Mouse (Mus musculus): ENCODE results near the gene Ppp2r5c. TPM values are rescaled to one million over a fixed set of nuclear protein-coding genes. Genes with fewer than 3 reads are reported as not detected.

Gene Ppp2r5c
- polyA plus RNA-seq, 1 experiment from 2014 or later = 66.0 TPM

DNA sequence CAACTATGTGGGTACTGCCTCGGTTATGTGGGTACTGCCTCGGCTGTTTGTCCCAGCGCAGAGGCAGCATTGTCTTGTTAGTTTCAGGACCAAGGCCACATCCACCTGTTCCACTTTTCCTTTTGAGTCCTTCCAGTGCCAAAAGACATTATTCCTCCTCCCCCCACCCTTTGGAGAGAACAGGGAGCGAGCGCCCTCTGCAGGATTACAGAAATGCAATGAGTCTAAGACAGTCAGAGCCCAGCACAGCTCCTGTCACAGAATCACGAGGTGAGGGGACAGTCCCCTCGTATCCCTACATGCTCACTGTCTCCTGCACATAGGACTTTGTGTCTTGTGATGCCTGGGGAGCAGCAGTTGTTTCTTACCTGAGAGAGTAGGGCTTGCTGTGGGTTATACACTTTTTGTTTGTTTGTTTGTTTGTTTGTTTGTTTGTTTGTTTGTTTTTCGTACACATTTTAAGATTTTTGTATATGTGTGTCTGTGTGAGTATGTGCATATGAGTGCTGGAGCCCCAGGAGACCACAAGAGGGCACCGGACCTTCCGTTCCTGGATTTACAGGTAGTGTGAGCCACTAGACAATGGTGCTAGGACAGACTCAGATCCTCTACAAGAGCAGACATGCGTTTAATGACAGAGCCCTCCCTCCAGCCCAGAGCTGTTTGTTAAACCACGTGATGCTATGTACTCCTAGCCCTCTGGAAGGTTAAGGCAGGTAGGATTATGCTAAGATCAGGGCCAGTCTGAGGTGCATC lies 43.2 kb downstream of the Ppp2r5c start:
- Histone ChIP-seq H3K27me3 (no peaks in the 10 kb centered on the region), H3K9me3 (replicated peaks) (no peaks in the 10 kb centered on the region), H3K9ac (no peak overlapping the region), H3K4me3 (replicated peaks) (no peak overlapping the region), H3K36me3 (replicated peaks) (peaks cover 11% of the 10 kb centered on the region), H3K4me1 (replicated peaks) (peaks cover 32% of the 10 kb centered on the region), H3K4me2 (no peak overlapping the region), H3K27ac (replicated peaks) (no peak overlapping the region)
- ATAC-seq (ENCODE audit: insufficient read depth) = no peak
- WGBS (ENCODE audit: insufficient replicate concordance) = 89% methylated on average over 12 of the region's 12 CpGs

DNA sequence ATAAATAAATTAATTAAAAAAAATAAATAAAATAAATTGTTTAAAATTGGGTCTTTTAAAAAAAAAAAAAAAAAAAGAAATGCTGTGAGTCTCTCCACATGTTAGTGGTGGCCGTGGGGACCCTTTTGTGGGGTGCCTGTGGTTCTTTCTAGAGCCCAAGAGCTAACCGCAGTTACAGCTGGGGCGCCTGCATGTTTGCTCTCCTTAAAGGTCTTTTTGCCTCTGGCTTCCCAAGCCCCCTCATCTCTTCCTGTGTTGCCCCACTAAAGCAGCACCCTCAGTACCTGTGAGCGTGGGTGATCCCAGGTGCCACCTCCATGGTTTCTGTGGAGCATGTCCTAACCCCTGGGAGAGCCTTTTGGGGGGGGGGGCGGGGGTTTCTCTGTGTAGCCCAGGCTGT lies 45.5 kb downstream of the Ppp2r5c start:
- WGBS (ENCODE audit: insufficient replicate concordance) = 78% methylated on average over 5 of the region's 5 CpGs
- H3K4me3 ChIP-seq (replicated peaks) = no peak overlapping the region
- H3K36me3 ChIP-seq (replicated peaks) = peaks cover 11% of the 10 kb centered on the region
- peaks cover 36% of the 10 kb centered on the region for H3K4me1 ChIP-seq (replicated peaks)
- no peak overlapping the region for H3K27ac ChIP-seq (replicated peaks)
- no peak overlapping the region for H3K4me2 ChIP-seq
- H3K9me3 ChIP-seq (replicated peaks) = no peaks in the 10 kb centered on the region
- no peak for ATAC-seq (ENCODE audit: insufficient read depth)
- no peak overlapping the region for H3K9ac ChIP-seq
- H3K27me3 ChIP-seq = no peaks in the 10 kb centered on the region

DNA sequence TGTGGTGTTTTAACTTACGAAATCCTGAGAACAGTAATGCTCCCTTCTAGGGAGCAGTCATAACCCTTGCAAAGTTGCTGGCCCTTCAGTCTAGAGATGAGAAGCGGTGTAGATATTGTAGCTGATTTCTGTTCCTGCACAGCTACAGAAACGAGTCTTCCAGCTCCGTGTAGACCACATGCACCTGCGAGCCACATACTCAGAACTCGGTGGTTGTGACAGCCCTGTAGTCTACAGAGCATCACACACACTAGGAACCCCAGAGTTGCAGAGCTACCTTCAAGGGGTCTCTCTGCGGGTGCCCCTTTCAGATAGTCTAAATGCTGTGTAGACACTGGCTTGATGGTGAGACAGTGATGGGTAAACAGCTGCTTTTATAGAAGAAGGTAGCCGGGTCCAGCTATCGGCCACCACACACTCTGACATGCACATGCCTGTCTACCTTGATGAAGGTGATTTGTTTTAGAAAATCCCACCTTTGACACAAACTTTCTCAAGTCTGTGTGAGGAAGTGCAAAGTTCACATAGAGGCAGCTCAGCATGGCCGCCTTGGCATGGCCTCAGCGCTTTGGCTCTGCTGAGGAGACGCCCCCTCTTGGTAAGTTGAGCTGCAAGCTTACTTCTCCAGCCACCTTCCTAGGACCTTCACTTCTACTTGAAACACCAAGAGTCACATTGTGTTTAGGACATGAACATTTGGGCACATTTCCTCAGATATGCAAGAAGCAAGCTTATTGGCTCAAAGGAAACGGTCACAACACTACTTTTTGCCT lies 46.9 kb downstream of the Ppp2r5c start:
- Histone ChIP-seq H3K4me2 (no peak overlapping the region), H3K27ac (replicated peaks) (no peak overlapping the region), H3K9me3 (replicated peaks) (no peaks in the 10 kb centered on the region), H3K4me1 (replicated peaks) (peaks cover 36% of the 10 kb centered on the region), H3K27me3 (no peaks in the 10 kb centered on the region), H3K4me3 (replicated peaks) (no peak overlapping the region), H3K36me3 (replicated peaks) (peaks cover 11% of the 10 kb centered on the region), H3K9ac (no peak overlapping the region)
- ATAC-seq (ENCODE audit: insufficient read depth) = no peak
- 77% methylated on average over 13 of the region's 13 CpGs for WGBS (ENCODE audit: insufficient replicate concordance)

DNA sequence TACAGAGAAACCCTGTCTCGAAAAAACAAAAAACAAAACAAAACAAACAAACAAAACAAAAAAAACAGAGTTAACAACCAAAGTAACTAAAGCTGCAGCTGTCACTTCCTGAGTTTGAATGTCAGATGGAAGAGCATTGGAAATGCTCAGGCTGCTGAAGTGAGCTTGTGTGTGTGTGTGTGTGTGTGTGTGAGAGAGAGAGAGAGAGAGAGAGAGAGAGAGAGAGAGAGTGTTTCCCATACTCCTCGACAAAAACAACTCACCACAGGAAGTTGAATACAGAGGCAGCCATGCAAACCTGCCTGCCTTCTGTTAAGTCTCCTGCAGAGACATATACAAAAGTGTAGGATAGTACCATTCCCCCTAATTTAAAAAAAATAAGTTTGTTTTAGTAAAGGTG lies 47.9 kb downstream of the Ppp2r5c start:
- ATAC-seq (ENCODE audit: insufficient read depth) = no peak
- peaks cover 42% of the 10 kb centered on the region for H3K4me1 ChIP-seq (replicated peaks)

DNA sequence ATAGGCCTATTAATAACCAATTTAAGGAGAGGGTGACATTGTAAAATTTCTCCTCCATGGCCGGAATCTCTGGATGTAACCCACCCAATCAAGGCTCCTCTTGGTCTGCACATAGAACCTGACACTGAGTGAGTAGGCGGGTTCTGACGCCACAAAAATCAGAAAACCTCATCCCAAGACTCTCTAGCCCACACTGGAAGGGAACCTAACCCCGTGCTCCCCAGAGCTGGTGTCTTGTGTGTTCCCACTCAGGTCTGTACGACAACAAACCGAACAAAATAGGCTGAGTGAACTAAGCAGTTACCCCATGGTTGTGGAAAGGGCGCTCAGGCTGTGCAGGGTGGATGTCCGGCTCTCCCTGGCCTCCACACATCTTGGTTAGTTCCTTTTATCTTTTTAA lies 48.3 kb downstream of the Ppp2r5c start:
- WGBS (ENCODE audit: insufficient replicate concordance) = 79% methylated on average over 8 of the region's 8 CpGs
- Histone ChIP-seq H3K27ac (replicated peaks) (no peak overlapping the region), H3K4me2 (no peak overlapping the region), H3K27me3 (no peaks in the 10 kb centered on the region), H3K4me3 (replicated peaks) (no peak overlapping the region), H3K4me1 (replicated peaks) (peaks cover 46% of the 10 kb centered on the region), H3K9ac (no peak overlapping the region), H3K36me3 (replicated peaks) (peaks cover 7% of the 10 kb centered on the region), H3K9me3 (replicated peaks) (no peaks in the 10 kb centered on the region)
- ATAC-seq (ENCODE audit: insufficient read depth) = no peak

More for the DNA sequence above, 47.9 kb downstream of the Ppp2r5c start:
- Histone ChIP-seq H3K27ac (replicated peaks) (no peak overlapping the region), H3K36me3 (replicated peaks) (peaks cover 11% of the 10 kb centered on the region), H3K27me3 (no peaks in the 10 kb centered on the region), H3K9me3 (replicated peaks) (no peaks in the 10 kb centered on the region), H3K4me2 (no peak overlapping the region), H3K4me3 (replicated peaks) (no peak overlapping the region), H3K9ac (no peak overlapping the region)
- WGBS (ENCODE audit: insufficient replicate concordance) = 42% methylated on average over 2 of the region's 2 CpGs

DNA sequence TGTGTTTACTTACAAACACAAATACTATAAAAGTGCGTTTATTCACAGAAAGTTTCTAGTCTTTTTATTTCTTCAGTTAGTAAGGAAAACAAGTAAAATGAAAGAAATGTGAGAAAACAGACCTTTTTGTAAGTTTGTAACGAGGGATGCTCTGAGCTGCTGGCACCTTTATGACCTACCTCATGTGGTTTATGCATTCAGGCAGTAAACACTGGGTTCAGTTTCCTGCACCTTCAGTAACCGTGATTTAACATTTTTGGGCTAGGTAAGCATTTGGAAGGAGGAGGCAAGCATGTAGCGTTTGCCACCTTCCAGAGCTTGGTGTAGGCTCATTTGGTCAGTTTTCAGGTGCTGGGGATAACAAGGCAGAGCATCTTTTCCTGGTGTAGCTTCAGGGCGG lies 49.1 kb downstream of the Ppp2r5c start:
- Histone ChIP-seq H3K4me3 (replicated peaks) (no peak overlapping the region), H3K4me2 (no peak overlapping the region), H3K36me3 (replicated peaks) (0 out of 2 replicates have a peak, but pooled peaks cover 4% of the 10 kb centered on the region), H3K9ac (no peak overlapping the region), H3K27me3 (no peaks in the 10 kb centered on the region), H3K27ac (replicated peaks) (no peak overlapping the region), H3K9me3 (replicated peaks) (no peaks in the 10 kb centered on the region), H3K4me1 (replicated peaks) (peaks cover 52% of the 10 kb centered on the region)
- WGBS (ENCODE audit: insufficient replicate concordance) = 72% methylated on average over 5 of the region's 5 CpGs
- ATAC-seq (ENCODE audit: insufficient read depth) = no peak

DNA sequence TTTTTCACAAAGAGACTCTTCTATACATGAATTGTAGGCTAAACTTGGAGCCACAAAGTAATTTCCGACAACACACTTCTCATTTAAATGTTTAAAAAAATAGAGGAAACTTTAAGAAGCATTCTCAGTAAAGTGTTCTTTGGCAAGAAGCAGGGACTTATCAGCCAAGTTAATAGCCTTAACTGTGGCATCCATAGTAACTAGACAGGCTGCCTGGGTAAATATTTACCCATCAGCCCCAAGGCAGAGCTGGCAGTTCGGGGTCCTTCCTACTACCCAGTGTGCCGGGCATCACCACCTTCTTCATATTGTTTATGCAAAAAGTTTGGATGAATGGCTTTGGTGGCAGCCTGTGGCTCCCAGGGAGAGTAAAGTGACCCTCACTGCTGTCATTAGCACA lies 50.1 kb downstream of the Ppp2r5c start:
- H3K4me2 ChIP-seq = no peak overlapping the region
- WGBS (ENCODE audit: insufficient replicate concordance) = 62% methylated on average over 3 of the region's 3 CpGs

DNA sequence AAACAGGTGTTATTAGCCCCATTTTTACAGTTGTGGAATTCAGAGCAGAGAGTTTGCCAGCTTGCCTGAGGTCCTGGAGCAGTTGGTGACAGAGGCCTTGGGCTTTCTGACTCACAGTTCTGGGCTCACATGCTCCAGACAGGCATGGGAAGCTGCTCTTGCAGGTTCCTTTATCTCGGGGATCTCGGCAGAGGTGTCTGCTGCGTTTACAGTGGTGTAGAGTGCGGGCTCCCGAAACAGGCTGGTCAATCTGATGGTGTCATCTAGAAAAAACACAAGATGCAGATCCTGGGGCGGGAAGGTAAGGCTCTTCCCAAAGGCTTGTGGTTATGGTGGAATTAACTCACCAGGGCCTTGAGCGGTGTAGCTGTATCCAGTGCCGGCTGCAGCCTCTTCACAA lies 50.6 kb downstream of the Ppp2r5c start:
- 56% methylated on average over 8 of the region's 8 CpGs for WGBS (ENCODE audit: insufficient replicate concordance)
- H3K9me3 ChIP-seq (replicated peaks) = no peaks in the 10 kb centered on the region
- ATAC-seq (ENCODE audit: insufficient read depth) = no peak
- 0 out of 2 replicates have a peak, but pooled peaks cover 4% of the 10 kb centered on the region for H3K36me3 ChIP-seq (replicated peaks)
- H3K27ac ChIP-seq (replicated peaks) = 0 out of 2 replicates have a peak overlapping the region, but pooled peaks have one; percentile 76
- no peak overlapping the region for H3K4me3 ChIP-seq (replicated peaks)
- H3K4me2 ChIP-seq = 0 out of 2 replicates have a peak overlapping the region, but pooled peaks have one; percentile 75
- H3K27me3 ChIP-seq = no peaks in the 10 kb centered on the region
- no peak overlapping the region for H3K9ac ChIP-seq
- H3K4me1 ChIP-seq (replicated peaks) = peaks cover 61% of the 10 kb centered on the region

More for the DNA sequence above, 50.1 kb downstream of the Ppp2r5c start:
- Histone ChIP-seq H3K4me1 (replicated peaks) (peaks cover 57% of the 10 kb centered on the region), H3K9ac (no peak overlapping the region), H3K27ac (replicated peaks) (no peak overlapping the region), H3K9me3 (replicated peaks) (no peaks in the 10 kb centered on the region), H3K4me3 (replicated peaks) (no peak overlapping the region), H3K36me3 (replicated peaks) (0 out of 2 replicates have a peak, but pooled peaks cover 4% of the 10 kb centered on the region), H3K27me3 (no peaks in the 10 kb centered on the region)
- ATAC-seq (ENCODE audit: insufficient read depth) = no peak

DNA sequence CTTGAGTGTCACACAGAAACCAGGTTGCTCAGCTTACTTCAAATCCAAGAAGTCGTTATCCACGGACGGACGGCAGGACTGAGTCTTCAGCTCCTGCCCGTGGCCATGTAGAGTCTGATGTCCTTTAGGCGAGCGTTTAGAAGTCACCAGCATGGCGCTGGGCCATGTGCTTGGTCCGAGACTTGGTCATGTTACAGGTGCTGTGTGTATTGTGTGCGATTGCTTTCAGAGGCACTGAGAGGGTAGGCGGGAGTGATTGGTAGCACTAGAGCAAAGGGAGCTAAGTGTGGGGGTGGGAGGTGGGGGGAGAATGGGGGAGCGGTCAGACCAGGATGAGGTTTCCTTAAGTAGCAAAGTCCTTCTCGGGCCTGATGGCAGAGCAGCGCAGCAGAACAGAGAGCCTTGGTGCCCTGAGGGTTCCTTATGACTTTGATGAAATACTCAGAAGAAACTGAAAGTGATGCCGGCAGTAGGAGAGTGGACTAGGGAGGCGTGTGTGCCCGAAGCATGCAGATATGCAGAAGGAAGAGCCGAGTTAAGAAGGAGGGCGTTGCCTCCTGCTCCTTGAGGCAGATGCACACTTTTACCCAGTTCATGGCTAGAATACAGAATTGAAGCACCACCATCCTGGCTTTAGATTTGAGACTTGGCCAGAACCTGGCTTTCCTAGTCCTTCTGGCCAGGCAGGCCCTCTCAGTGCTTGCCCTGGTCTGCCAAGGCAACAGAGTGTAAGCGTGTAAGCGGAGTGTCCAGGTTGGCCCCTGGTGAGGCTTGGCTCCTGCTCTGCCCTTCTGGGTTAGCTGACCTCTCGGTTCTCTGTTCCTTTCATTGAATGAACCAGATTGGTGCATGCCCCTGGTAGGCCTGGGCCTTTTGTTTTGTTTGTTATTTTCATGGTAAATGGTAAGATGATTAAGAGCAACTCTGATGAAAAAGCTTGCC lies 51.6 kb downstream of the Ppp2r5c start:
- H3K9me3 ChIP-seq (replicated peaks) = no peaks in the 10 kb centered on the region
- peak overlapping the region; percentile 76 for H3K27ac ChIP-seq (replicated peaks)
- H3K9ac ChIP-seq = peak overlapping the region; percentile 30; the same call in 1 of the 2 replicates
- H3K4me1 ChIP-seq (replicated peaks) = peaks cover 71% of the 10 kb centered on the region
- 49% methylated on average over 22 of the region's 22 CpGs for WGBS (ENCODE audit: insufficient replicate concordance)
- H3K36me3 ChIP-seq (replicated peaks) = 0 out of 2 replicates have a peak, but pooled peaks cover 4% of the 10 kb centered on the region
- H3K4me3 ChIP-seq (replicated peaks) = peak overlapping the region; percentile 57
- H3K27me3 ChIP-seq = no peaks in the 10 kb centered on the region
- H3K4me2 ChIP-seq = peak overlapping the region; percentile 75
- ATAC-seq (ENCODE audit: insufficient read depth) = peak; percentile 52

DNA sequence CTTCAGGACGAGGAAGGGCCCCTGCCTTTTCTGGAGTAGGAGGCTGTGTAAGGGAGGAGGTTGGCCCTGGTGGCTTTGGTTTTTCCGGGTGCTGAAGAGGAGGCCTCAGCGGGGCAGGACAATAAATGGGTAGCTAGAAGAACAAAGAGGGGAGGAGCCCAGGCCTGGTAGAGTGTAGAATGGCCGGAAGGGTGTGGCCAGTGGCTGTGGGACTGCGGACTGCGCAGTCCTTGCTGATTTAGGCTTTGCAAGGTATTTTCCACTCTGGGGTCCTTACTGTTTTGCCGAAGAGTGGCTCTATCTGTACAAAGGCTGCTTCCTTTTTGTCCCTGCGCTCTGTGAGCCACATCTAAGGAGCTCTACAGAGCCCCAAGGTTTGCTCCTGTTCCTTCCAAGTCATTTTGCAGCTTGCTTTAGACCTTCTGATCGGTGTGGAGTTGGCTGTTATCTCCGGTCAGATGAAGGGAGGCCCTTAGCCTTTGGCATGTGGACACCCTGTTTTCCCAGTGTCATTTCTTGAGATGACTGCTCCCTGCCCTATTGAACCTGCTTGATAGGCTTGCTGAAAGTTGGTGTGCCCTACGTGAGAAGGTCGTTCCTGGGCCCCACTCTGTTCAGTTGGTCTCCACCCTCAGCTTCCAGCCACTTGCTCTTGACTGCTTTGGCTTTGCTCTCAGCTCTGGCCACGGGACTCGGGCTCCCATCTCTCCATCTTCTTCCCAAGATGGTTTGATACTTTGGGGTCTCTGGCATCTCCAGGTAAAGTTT lies 52.5 kb downstream of the Ppp2r5c start:
- Histone ChIP-seq H3K4me1 (replicated peaks) (peaks cover 79% of the 10 kb centered on the region), H3K27ac (replicated peaks) (peak overlapping the region; percentile 76), H3K4me3 (replicated peaks) (peak overlapping the region; percentile 57), H3K9ac (no peak overlapping the region), H3K27me3 (no peaks in the 10 kb centered on the region), H3K4me2 (peak overlapping the region; percentile 75), H3K9me3 (replicated peaks) (no peaks in the 10 kb centered on the region), H3K36me3 (replicated peaks) (no peaks in the 10 kb centered on the region)
- whole genome bisulfite sequencing (ENCODE audit: insufficient replicate concordance) = 16% methylated on average over 14 of the region's 14 CpGs
- ATAC-seq (ENCODE audit: insufficient read depth) = peak; percentile 77
